Mouse (Mus musculus): Measurements from ENCODE around the gene Nradd. TPM values are rescaled to one million over a fixed set of nuclear protein-coding genes. Genes with fewer than 3 reads are reported as not detected.

Nradd gene
- polyA plus RNA-seq, 1 experiment from 2014 or later: 0.95 TPM

DNA sequence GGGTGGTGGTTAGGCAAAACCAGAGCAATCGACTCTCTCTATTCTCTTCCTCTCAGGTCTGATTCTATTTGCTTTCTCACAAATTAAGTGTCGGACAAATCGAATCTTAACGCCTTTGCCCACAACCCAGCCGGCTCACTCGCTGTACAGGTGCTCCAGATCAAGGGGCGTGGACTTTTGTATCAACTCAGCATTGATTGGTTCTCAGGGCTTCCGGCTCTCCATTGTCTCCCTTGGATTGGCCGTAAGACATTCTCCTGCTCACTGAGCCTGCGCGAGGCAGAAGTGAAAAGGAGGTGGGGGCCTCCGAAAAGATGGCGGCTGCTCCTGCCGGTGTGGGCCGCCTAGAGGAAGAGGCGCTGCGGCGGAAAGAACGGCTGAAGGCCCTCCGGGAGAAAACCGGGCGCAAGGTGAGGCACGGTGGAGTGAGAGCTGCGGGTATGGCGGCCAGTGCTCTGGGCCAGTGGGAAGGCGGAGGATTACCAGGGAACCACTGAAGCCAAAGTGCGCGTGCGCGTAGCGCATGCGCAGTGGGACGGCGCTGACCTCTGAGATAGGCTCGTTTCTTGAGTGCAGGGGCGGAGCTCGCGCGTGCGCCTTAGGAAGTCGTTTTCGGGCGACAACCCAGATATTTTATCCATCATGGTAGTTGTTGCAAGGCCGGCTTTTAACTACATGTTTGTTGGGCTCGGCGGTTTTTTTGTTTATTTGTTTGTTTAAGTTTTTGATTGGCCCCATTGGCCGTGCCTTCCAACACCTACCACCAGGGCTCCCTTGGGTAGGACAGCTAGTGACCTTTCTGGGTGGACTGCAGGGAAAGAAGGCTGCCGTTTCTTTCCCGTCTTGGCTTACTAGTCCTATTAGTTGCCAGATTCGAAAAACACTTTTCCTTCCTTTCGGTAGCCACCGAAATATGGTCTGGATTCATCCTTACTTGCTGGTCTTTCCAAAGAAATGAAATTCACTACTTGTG lies 32.3 kb upstream of the Nradd start, which contains the start of gene Ccdc12:
Gene Ccdc12, plus strand, starts transcription at position 255 of the 973 bp plus-strand sequence.
- Histone ChIP-seq H3K4me3 (ENCODE audit: inconsistent target) (peak within 1 kb of the TSS; percentile 63), H3K36me3 (ENCODE audit: inconsistent target) (no peaks in the 10 kb centered on the region), H3K27ac (peak within 1 kb of the TSS; percentile 79), H3K79me2 (ENCODE audit: inconsistent target) (peaks cover 58% of the 10 kb centered on the region)
- under 1% methylated on average over 52 of the region's 52 CpGs for WGBS (ENCODE audit: missing documents)

DNA sequence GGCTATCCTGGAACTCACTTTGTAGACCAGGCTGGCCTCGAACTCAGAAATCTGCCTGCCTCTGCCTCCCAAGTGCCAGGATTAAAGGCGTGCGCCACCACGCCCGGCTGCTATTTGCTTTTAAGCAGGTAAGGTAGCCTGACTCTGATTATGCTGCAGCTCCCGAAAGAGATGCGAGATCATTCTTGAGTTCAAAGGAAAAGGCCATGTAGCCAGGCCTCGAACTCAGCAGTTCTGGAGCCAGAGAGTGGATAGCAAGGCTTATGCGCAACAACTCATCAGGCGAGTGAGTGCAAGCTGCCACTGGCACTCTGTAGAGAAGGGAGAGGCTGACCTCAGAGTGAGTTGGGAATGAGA lies 31.4 kb upstream of the Nradd start:
- peak overlapping the region; percentile 63 for H3K4me3 ChIP-seq (ENCODE audit: inconsistent target)
- no peaks in the 10 kb centered on the region for H3K36me3 ChIP-seq (ENCODE audit: inconsistent target)
- H3K27ac ChIP-seq: peak overlapping the region; percentile 79
- H3K79me2 ChIP-seq (ENCODE audit: inconsistent target): peaks cover 58% of the 10 kb centered on the region
- 94% methylated on average over 9 of the region's 10 CpGs for WGBS (ENCODE audit: missing documents)

DNA sequence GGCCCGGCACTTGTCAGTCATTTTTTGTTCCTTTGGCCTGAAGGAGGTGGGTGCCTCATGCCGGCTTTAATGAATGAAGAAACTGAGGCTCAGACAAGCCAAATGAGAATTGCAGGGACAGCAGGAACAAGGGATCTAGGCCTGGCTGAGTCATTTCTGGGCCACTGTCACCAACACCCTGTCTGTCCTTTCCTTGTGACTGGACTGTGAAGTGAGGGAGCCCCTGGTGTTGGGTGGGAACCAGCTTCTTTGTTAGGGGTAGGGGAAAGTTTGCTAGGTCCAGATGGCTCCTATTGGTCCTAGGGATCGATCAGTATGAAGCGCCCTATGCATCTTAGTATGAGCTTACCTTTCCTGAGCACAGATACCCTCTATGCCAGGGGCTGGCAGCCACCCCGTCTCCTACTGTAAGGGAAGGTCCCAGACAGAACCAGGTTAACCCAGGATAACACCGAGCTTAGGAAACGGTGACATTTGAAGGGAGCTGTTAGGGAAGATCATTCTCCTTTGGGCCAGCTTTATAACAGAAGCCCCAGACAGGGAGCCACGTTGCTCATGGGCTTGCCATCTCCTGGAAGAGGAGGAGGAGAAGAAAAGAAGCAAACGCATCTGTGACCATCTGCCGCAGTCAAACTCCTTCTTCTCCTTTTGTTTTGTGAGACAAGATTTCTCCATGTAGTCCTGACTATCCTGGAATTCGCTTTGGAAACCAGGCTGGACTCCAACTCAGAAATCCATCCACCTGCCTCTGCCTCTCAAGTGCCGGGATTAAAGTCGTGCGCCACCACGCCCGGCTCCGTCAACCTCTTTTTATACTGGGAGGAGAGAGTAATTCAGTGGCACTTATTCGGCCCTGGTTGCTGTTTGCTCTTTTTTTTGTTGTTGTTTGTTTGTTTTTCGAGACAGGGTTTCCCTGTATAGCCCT lies 30.7 kb upstream of the Nradd start:
- peaks cover 58% of the 10 kb centered on the region for H3K79me2 ChIP-seq (ENCODE audit: inconsistent target)
- peak overlapping the region; percentile 52 for H3K27ac ChIP-seq
- WGBS (ENCODE audit: missing documents): 88% methylated on average over 19 of the region's 19 CpGs
- H3K36me3 ChIP-seq (ENCODE audit: inconsistent target): no peaks in the 10 kb centered on the region
- H3K4me3 ChIP-seq (ENCODE audit: inconsistent target): no peak overlapping the region

DNA sequence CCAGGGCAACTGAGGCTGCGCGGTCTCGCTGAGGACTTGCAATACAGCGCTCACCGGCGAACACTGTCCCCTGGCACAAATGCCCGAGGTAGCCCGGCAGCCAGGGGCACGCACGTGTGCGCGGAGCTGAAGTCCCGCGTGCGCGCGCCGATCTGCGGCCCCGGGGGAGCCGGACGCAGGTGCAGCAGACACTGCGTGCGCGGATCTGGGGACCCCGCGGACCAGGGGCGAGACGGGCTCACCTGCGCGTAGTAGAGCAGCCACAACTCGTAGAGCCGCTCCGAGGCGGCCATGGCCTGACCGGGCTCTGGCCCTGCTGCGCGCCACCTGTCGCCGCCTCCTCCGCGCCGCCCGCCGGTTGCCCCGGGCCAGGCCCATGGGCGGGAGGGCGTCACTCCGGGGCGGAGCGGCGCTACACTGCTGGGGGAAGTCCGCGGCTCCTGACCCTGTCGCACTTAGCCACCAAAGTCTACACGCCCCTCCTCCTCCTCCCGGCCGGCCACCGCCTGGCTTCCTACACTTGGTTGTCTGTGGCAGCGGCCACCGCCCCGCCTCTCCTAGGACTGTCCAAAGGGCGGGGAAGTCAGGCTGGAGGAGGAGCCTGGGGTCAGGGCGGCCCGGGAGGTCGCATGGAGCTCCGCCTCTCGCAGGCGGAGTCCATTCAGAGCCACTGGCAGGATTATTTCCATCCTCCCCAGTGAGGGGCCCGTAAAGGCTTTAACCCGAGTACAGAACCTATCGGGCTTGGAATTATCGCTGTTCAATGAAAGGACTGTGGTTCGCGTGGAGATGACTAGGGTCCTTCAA lies 29.6 kb upstream of the Nradd start, which contains the start of gene Nbeal2:
Gene Nbeal2, minus strand, starts transcription at position 507 of the 807 bp plus-strand sequence.
- peaks cover 58% of the 10 kb centered on the region for H3K79me2 ChIP-seq (ENCODE audit: inconsistent target)
- H3K4me3 ChIP-seq (ENCODE audit: inconsistent target): peak within 1 kb of the TSS; percentile 55
- H3K27ac ChIP-seq: peak within 1 kb of the TSS; percentile 52
- H3K36me3 ChIP-seq (ENCODE audit: inconsistent target): no peaks in the 10 kb centered on the region
- 1% methylated on average over 75 of the region's 75 CpGs for WGBS (ENCODE audit: missing documents)

GRCm38 (mm10) chr9:110652963-110653654 lies 28.9 kb upstream of the Nradd start:
- 4% methylated on average over 14 of the region's 14 CpGs for WGBS (ENCODE audit: missing documents)
- Histone ChIP-seq H3K4me3 (ENCODE audit: inconsistent target) (peak overlapping the region; percentile 55), H3K27ac (peak overlapping the region; percentile 17; the same call in 1 of the 2 replicates), H3K79me2 (ENCODE audit: inconsistent target) (peaks cover 58% of the 10 kb centered on the region), H3K36me3 (ENCODE audit: inconsistent target) (no peaks in the 10 kb centered on the region)

GRCm38 (mm10) chr9:110651931-110652722 lies 27.9 kb upstream of the Nradd start:
- Histone ChIP-seq H3K4me3 (ENCODE audit: inconsistent target) (peak overlapping the region; percentile 55), H3K79me2 (ENCODE audit: inconsistent target) (peaks cover 64% of the 10 kb centered on the region), H3K36me3 (ENCODE audit: inconsistent target) (no peaks in the 10 kb centered on the region), H3K27ac (peak overlapping the region; percentile 16)
- 7% methylated on average over 13 of the region's 13 CpGs for WGBS (ENCODE audit: missing documents)

GRCm38 (mm10) chr9:110649775-110650174 lies 25.5 kb upstream of the Nradd start:
- H3K36me3 ChIP-seq (ENCODE audit: inconsistent target): no peaks in the 10 kb centered on the region
- H3K79me2 ChIP-seq (ENCODE audit: inconsistent target): peaks cover 84% of the 10 kb centered on the region
- H3K4me3 ChIP-seq (ENCODE audit: inconsistent target): no peak overlapping the region
- no peak overlapping the region for H3K27ac ChIP-seq

DNA sequence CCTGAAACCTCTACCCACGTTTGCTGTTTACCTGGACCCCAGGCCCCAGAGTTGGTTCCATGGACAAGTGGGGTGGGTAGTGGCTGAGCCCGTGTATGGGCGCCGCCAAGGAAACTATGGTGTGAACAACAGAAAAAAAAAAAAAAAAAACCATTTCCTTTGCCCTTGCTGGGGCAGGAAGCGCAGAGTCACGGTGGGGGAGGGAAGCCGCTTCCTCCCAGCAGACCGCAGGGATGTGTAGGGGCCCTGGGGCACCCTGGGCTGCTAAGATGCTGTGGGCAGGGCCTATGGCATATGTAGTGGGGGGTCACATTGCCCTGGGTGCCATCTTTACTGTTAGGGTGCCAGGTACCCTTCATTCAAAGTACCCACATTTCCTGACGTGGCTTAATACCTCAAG lies 21.0 kb upstream of the Nradd start:
- H3K36me3 ChIP-seq (ENCODE audit: inconsistent target): peaks cover 16% of the 10 kb centered on the region; the same call in 1 of the 2 replicates
- H3K27ac ChIP-seq: peak overlapping the region; percentile 74
- peaks cover 56% of the 10 kb centered on the region for H3K79me2 ChIP-seq (ENCODE audit: inconsistent target)
- 6% methylated on average over 6 of the region's 9 CpGs for WGBS (ENCODE audit: missing documents)
- H3K4me3 ChIP-seq (ENCODE audit: inconsistent target): peak overlapping the region; percentile 14

GRCm38 (mm10) chr9:110644295-110644694 lies 20.0 kb upstream of the Nradd start:
- Histone ChIP-seq H3K36me3 (ENCODE audit: inconsistent target) (peaks cover 25% of the 10 kb centered on the region; the same call in 1 of the 2 replicates), H3K27ac (no peak overlapping the region), H3K79me2 (ENCODE audit: inconsistent target) (peaks cover 47% of the 10 kb centered on the region), H3K4me3 (ENCODE audit: inconsistent target) (no peak overlapping the region)
- WGBS (ENCODE audit: missing documents): 76% methylated on average over 10 of the region's 10 CpGs

DNA sequence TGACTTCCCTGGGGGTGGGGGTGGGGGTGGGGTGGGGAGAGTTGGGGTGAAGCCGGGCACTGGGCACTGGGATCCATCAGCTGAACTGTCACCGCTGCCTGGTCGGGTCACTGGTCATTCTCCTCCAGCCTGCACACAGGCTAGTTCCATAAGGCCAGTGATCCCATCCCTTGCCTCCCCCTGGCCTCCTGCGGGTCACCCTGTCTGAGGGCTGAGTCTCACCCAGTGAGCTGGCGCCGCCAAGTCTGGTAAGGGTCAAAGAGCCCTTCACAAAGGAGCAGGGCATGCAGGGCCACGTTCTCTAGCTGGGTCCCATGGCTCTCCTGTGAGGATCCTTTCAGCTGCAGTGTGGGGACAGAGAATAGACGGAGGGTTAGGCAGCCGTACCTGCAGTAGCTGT lies 19.5 kb upstream of the Nradd start:
- Histone ChIP-seq H3K27ac (no peak overlapping the region), H3K36me3 (ENCODE audit: inconsistent target) (peaks cover 30% of the 10 kb centered on the region; the same call in 1 of the 2 replicates), H3K4me3 (ENCODE audit: inconsistent target) (no peak overlapping the region), H3K79me2 (ENCODE audit: inconsistent target) (peaks cover 42% of the 10 kb centered on the region)
- 86% methylated on average over 7 of the region's 9 CpGs for WGBS (ENCODE audit: missing documents)

DNA sequence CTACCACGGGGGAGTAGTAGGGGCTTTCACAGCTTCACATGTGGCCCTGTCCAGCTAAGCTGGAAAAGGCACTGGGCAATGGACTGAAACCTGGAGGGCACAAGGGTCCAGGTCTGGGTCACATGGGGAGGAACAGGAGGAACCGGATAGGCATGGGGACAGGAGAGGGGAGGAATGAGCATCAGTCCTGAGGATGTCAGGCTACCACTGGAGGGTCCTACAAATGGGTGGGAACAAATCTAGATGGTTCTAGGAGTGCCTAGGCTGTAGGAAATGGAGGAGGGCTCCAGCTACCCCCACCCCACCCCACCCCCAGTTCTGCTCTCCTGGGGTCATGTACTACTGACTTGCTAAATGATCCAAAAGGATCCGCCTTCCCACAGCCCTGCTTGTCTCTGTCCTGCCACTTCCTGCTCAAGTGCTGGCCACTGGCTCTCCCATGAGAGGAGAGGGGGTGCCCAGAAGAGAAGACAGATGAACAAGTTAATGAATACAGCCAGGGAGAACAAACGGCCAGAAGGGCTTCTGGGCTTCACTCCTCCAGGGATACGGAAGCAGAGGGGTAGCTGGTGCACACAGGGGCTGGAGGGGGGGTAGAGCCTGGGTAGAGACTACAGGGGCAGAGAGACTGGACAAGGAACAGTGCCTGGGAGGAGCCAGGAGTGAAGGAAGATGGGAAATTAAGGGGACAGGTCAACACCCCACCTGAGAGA lies 18.7 kb upstream of the Nradd start:
- Histone ChIP-seq H3K27ac (no peak overlapping the region), H3K4me3 (ENCODE audit: inconsistent target) (no peak overlapping the region), H3K36me3 (ENCODE audit: inconsistent target) (peaks cover 35% of the 10 kb centered on the region; the same call in 1 of the 2 replicates), H3K79me2 (ENCODE audit: inconsistent target) (peaks cover 34% of the 10 kb centered on the region)
- 92% methylated on average over 5 of the region's 5 CpGs for WGBS (ENCODE audit: missing documents)

DNA sequence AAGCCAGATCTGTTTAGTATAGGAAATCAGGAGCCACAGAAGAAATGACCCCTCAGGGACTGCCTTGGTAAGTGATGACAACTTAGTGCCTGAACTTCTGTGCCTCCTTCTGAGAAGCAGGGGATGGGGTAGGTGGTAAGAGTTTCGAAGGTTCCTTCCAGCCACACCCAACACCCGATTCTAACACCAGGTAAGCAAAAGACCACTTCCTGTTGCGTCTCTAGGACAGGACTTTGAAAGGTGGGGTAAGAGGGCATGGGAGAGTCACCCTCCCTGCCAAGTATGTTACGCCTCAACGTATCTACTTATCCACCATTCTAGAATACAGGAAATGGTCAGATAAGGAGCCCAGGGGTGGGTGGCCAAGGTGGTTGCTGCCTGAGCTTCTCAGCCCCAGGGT lies 16.8 kb upstream of the Nradd start:
- Histone ChIP-seq H3K79me2 (ENCODE audit: inconsistent target) (peaks cover 14% of the 10 kb centered on the region), H3K27ac (no peak overlapping the region), H3K36me3 (ENCODE audit: inconsistent target) (peaks cover 48% of the 10 kb centered on the region; the same call in 1 of the 2 replicates), H3K4me3 (ENCODE audit: inconsistent target) (no peak overlapping the region)
- WGBS (ENCODE audit: missing documents): 86% methylated on average over 5 of the region's 5 CpGs
